Mouse (Mus musculus) stomach, embryonic 16.5 days (tissue): ENCODE measurements at regions not wholly inside any gene's neighbourhood (a gene's known extent, or its start where the extent isn't known, plus 50 kb on each side); places are given as distances from the start of the nearest gene placed in this dataset.

Experiments used
- ATAC-seq: fragments of 200-750 bp; cut with Nextera tagmentation; 2 replicates; pipeline ENCODE4 v1.8.0; 2017; ENCODE audit warnings: moderate number of reproducible peaks, moderate TSS enrichment; ENCODE audit not compliant: insufficient read depth, low FRiP score
- H3K27ac ChIP-seq: fragments of 300-500 bp; sonication (generic); 2 replicates; pipeline ENCODE4 v1.5.1; 2014; ENCODE audit warnings: low read length
- H3K27me3 ChIP-seq: fragments of 300-500 bp; sonication (generic); 2 replicates; pipeline ENCODE4 v1.6.1; 2014; ENCODE audit warnings: low read length, control low read depth, mixed read lengths; ENCODE audit not compliant: control insufficient read depth, insufficient read depth
- H3K36me3 ChIP-seq: fragments of 300-500 bp; sonication (generic); 2 replicates; pipeline ENCODE4 v1.6.1; 2014; ENCODE audit warnings: low read length; ENCODE audit not compliant: control insufficient read depth, insufficient read depth
- H3K4me1 ChIP-seq: fragments of 300-500 bp; sonication (generic); 2 replicates; pipeline ENCODE4 v1.6.1; 2014; ENCODE audit warnings: low read length, control low read depth, mixed read lengths; ENCODE audit not compliant: control insufficient read depth, insufficient read depth
- H3K4me2 ChIP-seq: fragments of 300-500 bp; sonication (generic); 2 replicates; pipeline ENCODE4 v1.6.1; 2014; ENCODE audit warnings: low read depth, low read length, mixed read lengths
- H3K4me3 ChIP-seq: fragments of 300-500 bp; sonication (generic); replicated peaks from 2 replicates; pipeline ENCODE4 v1.5.1; 2014; ENCODE audit warnings: mild to moderate bottlenecking, low read length
- H3K9ac ChIP-seq: fragments of 300-500 bp; sonication (generic); 2 replicates; pipeline ENCODE4 v1.6.1; 2014; ENCODE audit warnings: low read length
- H3K9me3 ChIP-seq: fragments of 300-500 bp; sonication (generic); replicated peaks from 2 replicates; pipeline ENCODE4 v1.6.1; 2016; ENCODE audit warnings: low read length, control low read depth; ENCODE audit not compliant: control insufficient read depth
- WGBS: fragments of 180-500 bp; shearing (Covaris S2); extraction: QIAGEN DNeasy Blood & Tissue Kit; methylation state at CpG from one replicate; pipeline ENCODE4 v1.1.7; 2014; 5-methylcytosine and 5-hydroxymethylcytosine counted together

- Histone ChIP-seq H3K36me3 (no peaks in the 10 kb centered on the region), H3K9ac (no peak overlapping the region), H3K9me3 (no peaks in the 10 kb centered on the region), H3K4me2 (no peak overlapping the region), H3K4me3 (no peak overlapping the region), H3K4me1 (peaks cover 4% of the 10 kb centered on the region; the same call in 1 of the 2 replicates), H3K27ac (no peak overlapping the region), H3K27me3 (no peaks in the 10 kb centered on the region)
- WGBS: 66% methylated on average over 4 of the region's 4 CpGs
- ATAC-seq: no peak
Measured at GRCm38 (mm10) chr16:24095630-24096029, 107.0 kb upstream of the Bcl6 start.

GRCm38 (mm10) chr16:24094566-24094965 is 105.9 kb upstream of the Bcl6 start:
- WGBS: 85% methylated on average over 6 of the region's 6 CpGs

GRCm38 (mm10) chr16:24093624-24094023 is 105.0 kb upstream of the Bcl6 start:
- no peak overlapping the region for H3K4me3 ChIP-seq
- no peaks in the 10 kb centered on the region for H3K27me3 ChIP-seq
- H3K36me3 ChIP-seq: no peaks in the 10 kb centered on the region
- peaks cover 4% of the 10 kb centered on the region; the same call in 1 of the 2 replicates for H3K4me1 ChIP-seq
- H3K4me2 ChIP-seq: no peak overlapping the region
- WGBS: 77% methylated on average over 8 of the region's 8 CpGs
- no peak overlapping the region for H3K9ac ChIP-seq
- ATAC-seq: no peak
- no peak overlapping the region for H3K27ac ChIP-seq
- no peaks in the 10 kb centered on the region for H3K9me3 ChIP-seq

More at GRCm38 (mm10) chr16:24094566-24094965, 105.9 kb upstream of the Bcl6 start:
- Histone ChIP-seq H3K9ac (no peak overlapping the region), H3K27ac (no peak overlapping the region), H3K4me1 (peaks cover 4% of the 10 kb centered on the region; the same call in 1 of the 2 replicates), H3K36me3 (no peaks in the 10 kb centered on the region), H3K9me3 (no peaks in the 10 kb centered on the region), H3K4me2 (no peak overlapping the region), H3K4me3 (no peak overlapping the region), H3K27me3 (no peaks in the 10 kb centered on the region)
- no peak for ATAC-seq

- no peak overlapping the region for H3K9ac ChIP-seq
- no peaks in the 10 kb centered on the region for H3K27me3 ChIP-seq
- H3K4me3 ChIP-seq: no peak overlapping the region
- no peak for ATAC-seq
- H3K27ac ChIP-seq: no peak overlapping the region
- H3K36me3 ChIP-seq: no peaks in the 10 kb centered on the region
- H3K4me1 ChIP-seq: peaks cover 4% of the 10 kb centered on the region; the same call in 1 of the 2 replicates
- 69% methylated on average over 5 of the region's 5 CpGs for WGBS
- no peak overlapping the region for H3K4me2 ChIP-seq
- no peaks in the 10 kb centered on the region for H3K9me3 ChIP-seq
Measured at GRCm38 (mm10) chr16:24092616-24093525, 104.2 kb upstream of the Bcl6 start.

GRCm38 (mm10) chr16:24092136-24092535 is 103.5 kb upstream of the Bcl6 start:
- Histone ChIP-seq H3K9me3 (no peaks in the 10 kb centered on the region), H3K36me3 (no peaks in the 10 kb centered on the region), H3K27ac (no peak overlapping the region), H3K9ac (no peak overlapping the region), H3K4me1 (peaks cover 4% of the 10 kb centered on the region; the same call in 1 of the 2 replicates), H3K4me2 (no peak overlapping the region), H3K4me3 (no peak overlapping the region), H3K27me3 (no peaks in the 10 kb centered on the region)
- no peak for ATAC-seq
- 78% methylated on average over 4 of the region's 4 CpGs for WGBS

- H3K9me3 ChIP-seq: no peaks in the 10 kb centered on the region
- no peak overlapping the region for H3K4me2 ChIP-seq
- no peak overlapping the region for H3K27ac ChIP-seq
- ATAC-seq: no peak
- H3K36me3 ChIP-seq: no peaks in the 10 kb centered on the region
- peaks cover 4% of the 10 kb centered on the region; the same call in 1 of the 2 replicates for H3K4me1 ChIP-seq
- H3K27me3 ChIP-seq: no peaks in the 10 kb centered on the region
- H3K9ac ChIP-seq: no peak overlapping the region
- WGBS: 65% methylated on average over 4 of the region's 4 CpGs
- H3K4me3 ChIP-seq: no peak overlapping the region
Measured at GRCm38 (mm10) chr16:24090981-24091380, 102.3 kb upstream of the Bcl6 start.

GRCm38 (mm10) chr16:24089840-24090762 is 101.4 kb upstream of the Bcl6 start:
- WGBS: 71% methylated on average over 11 of the region's 11 CpGs
- Histone ChIP-seq H3K9me3 (no peaks in the 10 kb centered on the region), H3K36me3 (no peaks in the 10 kb centered on the region), H3K4me2 (no peak overlapping the region), H3K27ac (no peak overlapping the region), H3K27me3 (no peaks in the 10 kb centered on the region), H3K4me1 (peaks cover 4% of the 10 kb centered on the region; the same call in 1 of the 2 replicates), H3K9ac (no peak overlapping the region), H3K4me3 (no peak overlapping the region)
- ATAC-seq: no peak

- Histone ChIP-seq H3K4me2 (no peak overlapping the region), H3K36me3 (no peaks in the 10 kb centered on the region), H3K9me3 (no peaks in the 10 kb centered on the region), H3K9ac (no peak overlapping the region), H3K27ac (no peak overlapping the region), H3K27me3 (no peaks in the 10 kb centered on the region), H3K4me3 (no peak overlapping the region), H3K4me1 (no peaks in the 10 kb centered on the region)
- WGBS: 75% methylated on average over 8 of the region's 8 CpGs
- ATAC-seq: no peak
Measured at GRCm38 (mm10) chr16:24083966-24084365, 95.3 kb upstream of the Bcl6 start.

GRCm38 (mm10) chr16:24080471-24080870 is 91.8 kb upstream of the Bcl6 start:
- H3K9me3 ChIP-seq: no peaks in the 10 kb centered on the region
- H3K27me3 ChIP-seq: no peaks in the 10 kb centered on the region
- no peak for ATAC-seq
- no peak overlapping the region for H3K9ac ChIP-seq
- H3K4me2 ChIP-seq: no peak overlapping the region
- 78% methylated on average over 5 of the region's 5 CpGs for WGBS
- H3K36me3 ChIP-seq: no peaks in the 10 kb centered on the region
- H3K4me1 ChIP-seq: no peaks in the 10 kb centered on the region
- no peak overlapping the region for H3K27ac ChIP-seq
- no peak overlapping the region for H3K4me3 ChIP-seq
